Comparison of ENCODE assay signal across 11 mouse cellular contexts in the genomic region with DNA sequence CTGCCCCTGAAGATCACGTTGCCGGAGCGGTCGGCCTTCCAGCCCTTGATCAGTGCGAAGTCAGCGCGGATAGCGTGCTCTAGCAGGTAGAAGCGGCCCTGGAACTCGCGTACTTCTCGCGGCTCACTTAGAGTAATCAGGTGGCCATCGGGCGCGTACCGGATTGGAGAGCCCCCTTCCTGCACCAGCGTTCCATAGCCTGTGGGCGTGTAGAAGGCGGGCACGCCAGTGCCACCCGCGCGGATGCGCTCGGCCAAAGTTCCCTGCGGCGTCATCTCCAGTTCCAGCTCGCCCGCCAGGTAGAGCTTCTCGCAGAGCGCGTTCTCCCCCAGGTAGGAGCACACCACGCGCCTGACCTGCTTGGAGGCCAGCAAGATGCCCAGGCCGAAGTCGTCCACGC. TPM values are rescaled to one million over a fixed set of nuclear protein-coding genes. Genes with fewer than 3 reads are reported as not detected.
DNase-seq lines count a peak whose midpoint lies in the region; ATAC-seq and TF ChIP-seq lines count a peak whose summit lies in the region.
"Not testable (repeated sequence)": the region's sequence is repeated elsewhere in the genome, so short reads cannot be mapped to it uniquely, and the experiment has no call there.
"Had no signal": no experiment of that assay in that cellular context is flagged by ENCODE, and none has a peak within 500 bp of the region (broad histone marks: within the 10 kb centered on the region; RNA-seq: fewer than 3 reads in every experiment).

No protein-coding gene starts in this region.

- not testable (repeated sequence) for H3K4me1 ChIP-seq in embryonic facial prominence, embryonic 12.5 days; hindbrain, embryonic 11.5 days (replicated peaks; ENCODE audit: control insufficient read depth, insufficient read depth, low read length); kidney, embryonic 15.5 days; limb, embryonic 15.5 days; olfactory bulb, adult 2 months (ENCODE audit: control insufficient read depth, insufficient read depth, low read length)
- peaks cover 17% of the 10 kb centered on the region for H3K4me1 ChIP-seq in midbrain, embryonic 10.5 days

- H3K9me3 ChIP-seq in embryonic facial prominence, embryonic 12.5 days; hindbrain, embryonic 11.5 days (ENCODE audit: control insufficient read depth, low read length); kidney, embryonic 15.5 days (replicated peaks); limb, embryonic 15.5 days; midbrain, embryonic 10.5 days (replicated peaks): not testable (repeated sequence)

- ATAC-seq in embryonic facial prominence, embryonic 12.5 days (ENCODE audit: insufficient number of reproducible peaks, insufficient read depth, low FRiP score, low TSS enrichment); limb, embryonic 15.5 days (ENCODE audit: insufficient number of reproducible peaks, low FRiP score, low TSS enrichment, low read depth): not testable (repeated sequence)
- peak; percentile 34 for ATAC-seq in frontal cortex, adult (ENCODE audit: low TSS enrichment)
- peak; percentile 25; the same call in 1 of the 2 replicates for ATAC-seq in hindbrain, embryonic 11.5 days (ENCODE audit: low FRiP score)
- peak; percentile 30; the same call in 1 of the 2 replicates for ATAC-seq in kidney, embryonic 15.5 days (replicated peaks; ENCODE audit: low FRiP score)

- TF ChIP-seq CTCF in olfactory bulb, adult 2 months (IDR thresholded peaks at IDR 0.05; ENCODE audit: insufficient read depth, low read depth, low read length), result not testable (repeated sequence)

- not testable (repeated sequence) for TF ChIP-seq POLR2A in olfactory bulb, adult 2 months (IDR thresholded peaks at IDR 0.05; ENCODE audit: insufficient read depth, low read depth, low read length)

- peak overlapping the region; percentile 48 for H3K4me2 ChIP-seq in embryonic facial prominence, embryonic 12.5 days (replicated peaks)
- peak overlapping the region; percentile 25; the same call in 1 of the 2 replicates for H3K4me2 ChIP-seq in hindbrain, embryonic 11.5 days (replicated peaks; ENCODE audit: low read depth, low read length)
- peak overlapping the region; percentile 67 for H3K4me2 ChIP-seq in kidney, embryonic 15.5 days
- peak overlapping the region; percentile 47 for H3K4me2 ChIP-seq in limb, embryonic 15.5 days

- WGBS in embryonic facial prominence, embryonic 12.5 days, result 12% methylated on average over 30 of the region's 38 CpGs
- WGBS in hindbrain, embryonic 11.5 days, result 17% methylated on average over 13 of the region's 38 CpGs
- 17% methylated on average over 14 of the region's 38 CpGs for WGBS in kidney, embryonic 15.5 days
- 16% methylated on average over 22 of the region's 38 CpGs for WGBS in limb, embryonic 15.5 days
- 16% methylated on average over 19 of the region's 38 CpGs for WGBS in midbrain, embryonic 10.5 days
- WGBS in olfactory bulb, adult 2 months, result 20% methylated on average over 26 of the region's 38 CpGs

- peaks cover 28% of the 10 kb centered on the region for H3K27me3 ChIP-seq in embryonic facial prominence, embryonic 12.5 days
- not testable (repeated sequence) for H3K27me3 ChIP-seq in hindbrain, embryonic 11.5 days (ENCODE audit: control insufficient read depth, insufficient read depth, low read length)
- peaks cover 24% of the 10 kb centered on the region for H3K27me3 ChIP-seq in kidney, embryonic 15.5 days
- H3K27me3 ChIP-seq in limb, embryonic 15.5 days, result peaks cover 22% of the 10 kb centered on the region
- peaks cover 40% of the 10 kb centered on the region for H3K27me3 ChIP-seq in midbrain, embryonic 10.5 days (ENCODE audit: low read depth, poor library complexity, severe bottlenecking)

- H3K9ac ChIP-seq in embryonic facial prominence, embryonic 12.5 days; hindbrain, embryonic 11.5 days (ENCODE audit: low read depth, low read length); kidney, embryonic 15.5 days; limb, embryonic 15.5 days: not testable (repeated sequence)

- H3K27ac ChIP-seq in embryonic facial prominence, embryonic 12.5 days; hindbrain, embryonic 11.5 days (ENCODE audit: low read depth, low read length); kidney, embryonic 15.5 days; limb, embryonic 15.5 days; midbrain, embryonic 10.5 days (replicated peaks); olfactory bulb, adult 2 months (ENCODE audit: insufficient read depth, low read depth, low read length): not testable (repeated sequence)

- not testable (repeated sequence) for DNase-seq in hindbrain, embryonic 11.5 days (ENCODE audit: low spot score); midbrain, embryonic 10.5 days (ENCODE audit: low spot score)
- peak; percentile 21 for DNase-seq in testis, postnatal 14 days (ENCODE audit: low spot score)

- H3K4me3 ChIP-seq in embryonic facial prominence, embryonic 12.5 days, result peak overlapping the region; percentile 28
- H3K4me3 ChIP-seq in hindbrain, embryonic 11.5 days (ENCODE audit: low read depth, low read length), result not testable (repeated sequence)
- H3K4me3 ChIP-seq in kidney, embryonic 15.5 days (replicated peaks), result peak overlapping the region; percentile 36
- peak overlapping the region; percentile 23 for H3K4me3 ChIP-seq in limb, embryonic 15.5 days
- peak overlapping the region; percentile 44 for H3K4me3 ChIP-seq in midbrain, embryonic 10.5 days
- peak overlapping the region; percentile 33 for H3K4me3 ChIP-seq in olfactory bulb, adult 2 months (ENCODE audit: insufficient read depth, low read depth, low read length)

- H3K36me3 ChIP-seq in embryonic facial prominence, embryonic 12.5 days; hindbrain, embryonic 11.5 days (ENCODE audit: control insufficient read depth, insufficient read depth, low read length); kidney, embryonic 15.5 days; limb, embryonic 15.5 days; midbrain, embryonic 10.5 days: not testable (repeated sequence)

RNA-seq across cellular contexts. Expression of a gene that starts 0.5 kb away (rescaled TPM):
- polyA plus RNA-seq in embryonic facial prominence, embryonic 12.5 days (2016; fragmentation: Nextera tagmentation; extraction: Ambion mirVana), result not detected in 2 replicates
- polyA plus RNA-seq in hindbrain, embryonic 11.5 days (2014; fragmentation: Nextera tagmentation; extraction: Ambion mirVana), result not detected in 2 replicates
- not detected in 2 replicates for polyA plus RNA-seq in kidney, embryonic 15.5 days (2015; fragmentation: Nextera tagmentation; extraction: Ambion mirVana)
- polyA plus RNA-seq in limb, embryonic 15.5 days (2015; fragmentation: Nextera tagmentation; extraction: Ambion mirVana), result 0.17 TPM in 1 of 2 replicates, not detected in the other
- polyA plus RNA-seq in midbrain, embryonic 10.5 days (2016; fragmentation: Nextera tagmentation; extraction: Ambion mirVana), result not detected in 2 replicates
- not detected in 2 replicates for polyA plus RNA-seq in olfactory bulb, adult 2 months (2012; ENCODE audit: insufficient read depth, insufficient read length, low replicate concordance, missing spikeins)
- polyA plus RNA-seq: liver, embryonic 16.5 days; urinary bladder, adult 2 months had no signal

RNA-seq across cellular contexts. Expression of a gene that starts 20.1 kb away (rescaled TPM):
- polyA plus RNA-seq in embryonic facial prominence, embryonic 12.5 days (2016; fragmentation: Nextera tagmentation; extraction: Ambion mirVana), result 0.10 and 0.19 TPM in 2 replicates
- 0.06 and 0.13 TPM in 2 replicates for polyA plus RNA-seq in hindbrain, embryonic 11.5 days (2014; fragmentation: Nextera tagmentation; extraction: Ambion mirVana)
- polyA plus RNA-seq in kidney, embryonic 15.5 days (2015; fragmentation: Nextera tagmentation; extraction: Ambion mirVana), result 0.19 and 0.90 TPM in 2 replicates
- 6.3 and 7.2 TPM in 2 replicates for polyA plus RNA-seq in limb, embryonic 15.5 days (2015; fragmentation: Nextera tagmentation; extraction: Ambion mirVana)
- 0.07 and 0.11 TPM in 2 replicates for polyA plus RNA-seq in midbrain, embryonic 10.5 days (2016; fragmentation: Nextera tagmentation; extraction: Ambion mirVana)
- not detected in 2 replicates for polyA plus RNA-seq in olfactory bulb, adult 2 months (2012; ENCODE audit: insufficient read depth, insufficient read length, low replicate concordance, missing spikeins)
- polyA plus RNA-seq: heart, adult 2 months had no signal
